In genomic region chr9:61164501-61165251, GRCm38 (mm10) we compare ENCODE assay signal across 8 mouse cellular contexts.
DNase-seq lines count a peak whose midpoint lies in the region; ATAC-seq and TF ChIP-seq lines count a peak whose summit lies in the region.

No protein-coding gene starts in this region.

- 0 out of 2 replicates have a peak overlapping the region, but pooled peaks have one; percentile 32 for H3K27ac ChIP-seq in forebrain, embryonic 10.5 days
- H3K27ac ChIP-seq in forebrain, postnatal 0 days (ENCODE audit: low read depth, low read length): no peak overlapping the region
- 0 out of 2 replicates have a peak overlapping the region, but pooled peaks have one; percentile 12 for H3K27ac ChIP-seq in liver, postnatal 0 days (ENCODE audit: low read depth)
- H3K27ac ChIP-seq in forebrain, embryonic 16.5 days (ENCODE audit: low read length): no peak overlapping the region

- H3K9me3 ChIP-seq in forebrain, embryonic 10.5 days: no peaks in the 10 kb centered on the region
- no peaks in the 10 kb centered on the region for H3K9me3 ChIP-seq in forebrain, postnatal 0 days (ENCODE audit: low read length)
- H3K9me3 ChIP-seq in liver, postnatal 0 days (ENCODE audit: low read length): no peaks in the 10 kb centered on the region
- no peaks in the 10 kb centered on the region for H3K9me3 ChIP-seq in forebrain, embryonic 16.5 days (ENCODE audit: control insufficient read depth, low read length)

- no peak for DNase-seq in forebrain, embryonic 10.5 days (ENCODE audit: extremely low spot score, low spot score)
- DNase-seq in forebrain, postnatal 0 days: no peak
- peak; percentile 63 for DNase-seq in adrenal gland, postnatal 10 days
- DNase-seq in heart, adult 9 months (ENCODE audit: low spot score in 2 of 2): peak; percentile 67 to 73
- no peak for DNase-seq in liver, postnatal 0 days
- no peak for DNase-seq in thymus, postnatal 4 days
- DNase-seq in frontal cortex, postnatal 36 days (ENCODE audit: low spot score in 2 of 2): no peak

- no peak overlapping the region for H3K9ac ChIP-seq in forebrain, postnatal 0 days
- H3K9ac ChIP-seq in liver, postnatal 0 days (replicated peaks): no peak overlapping the region
- H3K9ac ChIP-seq in forebrain, embryonic 16.5 days (replicated peaks; ENCODE audit: low read depth, low read length): no peak overlapping the region

- WGBS in forebrain, embryonic 10.5 days: 69% methylated on average over 11 of the region's 11 CpGs
- 67% methylated on average over 11 of the region's 11 CpGs for WGBS in forebrain, postnatal 0 days
- WGBS in liver, postnatal 0 days (ENCODE audit: insufficient replicate concordance): 59% methylated on average over 11 of the region's 11 CpGs
- WGBS in forebrain, embryonic 16.5 days: 72% methylated on average over 11 of the region's 11 CpGs

- no peak for ATAC-seq in forebrain, postnatal 0 days
- ATAC-seq in liver, postnatal 0 days: no peak
- ATAC-seq in forebrain, embryonic 16.5 days: no peak

- peaks cover 89% of the 10 kb centered on the region for H3K27me3 ChIP-seq in forebrain, embryonic 10.5 days (ENCODE audit: poor library complexity, severe bottlenecking)
- 0 out of 2 replicates have a peak, but pooled peaks cover 3% of the 10 kb centered on the region for H3K27me3 ChIP-seq in forebrain, postnatal 0 days (ENCODE audit: insufficient read depth, low read length)
- H3K27me3 ChIP-seq in liver, postnatal 0 days (ENCODE audit: insufficient read depth, low read length): 0 out of 2 replicates have a peak, but pooled peaks cover 3% of the 10 kb centered on the region
- H3K27me3 ChIP-seq in forebrain, embryonic 16.5 days (replicated peaks; ENCODE audit: control insufficient read depth, insufficient read depth, low read length): 0 out of 2 replicates have a peak, but pooled peaks cover 2% of the 10 kb centered on the region

- peaks cover 35% of the 10 kb centered on the region for H3K4me1 ChIP-seq in forebrain, embryonic 10.5 days
- 0 out of 2 replicates have a peak, but pooled peaks cover 8% of the 10 kb centered on the region for H3K4me1 ChIP-seq in forebrain, postnatal 0 days (ENCODE audit: insufficient read depth)
- H3K4me1 ChIP-seq in liver, postnatal 0 days (ENCODE audit: insufficient read depth): 0 out of 2 replicates have a peak, but pooled peaks cover under 1% of the 10 kb centered on the region
- H3K4me1 ChIP-seq in forebrain, embryonic 16.5 days (replicated peaks; ENCODE audit: control insufficient read depth, insufficient read depth, low read length): peaks cover 25% of the 10 kb centered on the region

- H3K36me3 ChIP-seq in forebrain, embryonic 10.5 days (replicated peaks): no peaks in the 10 kb centered on the region
- no peaks in the 10 kb centered on the region for H3K36me3 ChIP-seq in forebrain, postnatal 0 days (ENCODE audit: insufficient read depth)
- no peaks in the 10 kb centered on the region for H3K36me3 ChIP-seq in liver, postnatal 0 days (replicated peaks; ENCODE audit: insufficient read depth, low read length)
- no peaks in the 10 kb centered on the region for H3K36me3 ChIP-seq in forebrain, embryonic 16.5 days (ENCODE audit: control insufficient read depth, insufficient read depth)

- no peak for TF ChIP-seq CTCF in forebrain, postnatal 0 days (IDR thresholded peaks at IDR 0.05; ENCODE audit: low read depth)
- TF ChIP-seq CTCF in liver, postnatal 0 days (IDR thresholded peaks at IDR 0.05; ENCODE audit: low read depth): no peak

- TF ChIP-seq EP300 in liver, postnatal 0 days (IDR thresholded peaks at IDR 0.05; ENCODE audit: low read depth): no peak

- H3K4me2 ChIP-seq in forebrain, postnatal 0 days (ENCODE audit: low read depth): no peak overlapping the region
- no peak overlapping the region for H3K4me2 ChIP-seq in liver, postnatal 0 days (ENCODE audit: low read depth, low read length)
- no peak overlapping the region for H3K4me2 ChIP-seq in forebrain, embryonic 16.5 days (ENCODE audit: low read length)

- no peak overlapping the region for H3K4me3 ChIP-seq in forebrain, embryonic 10.5 days
- no peak overlapping the region for H3K4me3 ChIP-seq in forebrain, postnatal 0 days (ENCODE audit: low read depth, low read length)
- H3K4me3 ChIP-seq in liver, postnatal 0 days (ENCODE audit: low read depth, low read length): no peak overlapping the region
- H3K4me3 ChIP-seq in forebrain, embryonic 16.5 days (replicated peaks; ENCODE audit: low read length): no peak overlapping the region

Comparison
In these comparisons a context has a peak if more than half of its experiments do, and no peak if none do; other contexts are left out.
1. H3K27ac ChIP-seq: peak in forebrain, embryonic 10.5 days (single experiment) and liver, postnatal 0 days (single experiment); none in forebrain, postnatal 0 days (single experiment) and forebrain, embryonic 16.5 days (single experiment).
2. DNase-seq: peak in adrenal gland, postnatal 10 days (single experiment) and heart, adult 9 months (2 of 2); none in forebrain, embryonic 10.5 days (single experiment), forebrain, postnatal 0 days (single experiment), liver, postnatal 0 days (single experiment), thymus, postnatal 4 days (single experiment) and frontal cortex, postnatal 36 days (0 of 2).